Mouse (Mus musculus): ENCODE results near the gene Nod2. TPM values are rescaled to one million over a fixed set of nuclear protein-coding genes. Genes with fewer than 3 reads are reported as not detected.
"Not testable (repeated sequence)": the region's sequence is repeated elsewhere in the genome, so short reads cannot be mapped to it uniquely, and the experiment has no call there.

Gene Nod2
- polyA plus RNA-seq, 1 experiment from 2014 or later, result 0.55 TPM

DNA sequence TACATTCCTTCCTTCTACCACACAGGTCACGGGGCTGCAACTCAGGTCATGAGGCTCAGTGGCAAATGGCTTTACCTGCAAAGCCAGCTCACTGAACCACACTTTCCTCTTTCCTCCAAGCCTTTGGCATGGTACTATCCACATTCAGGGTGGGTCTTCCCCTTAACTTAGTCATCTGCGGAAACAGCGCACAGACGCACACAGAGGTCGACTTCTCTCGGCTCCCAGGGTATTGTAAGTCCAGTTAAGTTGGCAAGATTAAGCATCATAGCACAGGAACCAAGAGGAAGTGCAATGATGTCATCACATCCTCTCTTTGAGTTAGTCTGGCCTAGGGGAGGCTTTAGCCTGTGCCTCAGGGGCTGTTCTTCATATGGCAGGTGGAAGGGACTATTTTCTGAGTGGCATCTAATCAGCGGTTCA lies 13.8 kb upstream of the Nod2 start:
- no peak overlapping the region for H3K9ac ChIP-seq
- H3K27me3 ChIP-seq, result no peaks in the 10 kb centered on the region; the same call in 1 of the 2 replicates
- 71% methylated on average over 7 of the region's 7 CpGs for WGBS
- peaks cover 10% of the 10 kb centered on the region for H3K4me1 ChIP-seq
- no peak overlapping the region for H3K4me2 ChIP-seq (replicated peaks)
- no peak for ATAC-seq (ENCODE audit: insufficient number of reproducible peaks, low FRiP score, low TSS enrichment, low read depth)
- H3K27ac ChIP-seq (replicated peaks), result no peak overlapping the region
- H3K4me3 ChIP-seq (replicated peaks), result no peak overlapping the region
- H3K36me3 ChIP-seq, result no peaks in the 10 kb centered on the region
- H3K9me3 ChIP-seq (replicated peaks), result no peaks in the 10 kb centered on the region

GRCm38 (mm10) chr8:88635474-88636397 lies 11.4 kb upstream of the Nod2 start, which contains the start of gene Snx20:
Gene Snx20 (minus strand): TSS chr8:88636128.
- Histone ChIP-seq H3K9me3 (replicated peaks) (no peaks in the 10 kb centered on the region), H3K27ac (replicated peaks) (no peak within 1 kb of the TSS), H3K36me3 (no peaks in the 10 kb centered on the region), H3K27me3 (no peaks in the 10 kb centered on the region), H3K4me1 (0 out of 2 replicates have a peak, but pooled peaks cover 6% of the 10 kb centered on the region), H3K4me3 (replicated peaks) (peak within 1 kb of the TSS; percentile 3; the same call in 1 of the 2 replicates), H3K4me2 (replicated peaks) (no peak within 1 kb of the TSS), H3K9ac (no peak within 1 kb of the TSS)
- no peak for ATAC-seq (ENCODE audit: insufficient number of reproducible peaks, low FRiP score, low TSS enrichment, low read depth)
- 68% methylated on average over 14 of the region's 14 CpGs for WGBS

- Histone ChIP-seq H3K27me3 (no peaks in the 10 kb centered on the region), H3K27ac (replicated peaks) (no peak overlapping the region), H3K4me2 (replicated peaks) (no peak overlapping the region), H3K36me3 (no peaks in the 10 kb centered on the region), H3K4me3 (replicated peaks) (no peak overlapping the region), H3K9me3 (replicated peaks) (no peaks in the 10 kb centered on the region), H3K4me1 (0 out of 2 replicates have a peak, but pooled peaks cover 6% of the 10 kb centered on the region), H3K9ac (no peak overlapping the region)
- ATAC-seq (ENCODE audit: insufficient number of reproducible peaks, low FRiP score, low TSS enrichment, low read depth), result no peak
- WGBS, result 67% methylated on average over 9 of the region's 9 CpGs
Observed at GRCm38 (mm10) chr8:88637092-88638000, 9.8 kb upstream of the Nod2 start.

GRCm38 (mm10) chr8:88638908-88639307 lies 8.2 kb upstream of the Nod2 start:
- ATAC-seq (ENCODE audit: insufficient number of reproducible peaks, low FRiP score, low TSS enrichment, low read depth), result no peak
- Histone ChIP-seq H3K4me3 (replicated peaks) (no peak overlapping the region), H3K27ac (replicated peaks) (no peak overlapping the region), H3K27me3 (no peaks in the 10 kb centered on the region), H3K9ac (no peak overlapping the region), H3K4me2 (replicated peaks) (no peak overlapping the region), H3K36me3 (no peaks in the 10 kb centered on the region), H3K4me1 (0 out of 2 replicates have a peak, but pooled peaks cover 6% of the 10 kb centered on the region), H3K9me3 (replicated peaks) (no peaks in the 10 kb centered on the region)
- WGBS, result 88% methylated on average over 3 of the region's 3 CpGs

GRCm38 (mm10) chr8:88642734-88643564 lies 4.2 kb upstream of the Nod2 start:
- no peak overlapping the region for H3K9ac ChIP-seq
- H3K27ac ChIP-seq (replicated peaks), result no peak overlapping the region
- no peak overlapping the region for H3K4me2 ChIP-seq (replicated peaks)
- no peaks in the 10 kb centered on the region for H3K27me3 ChIP-seq
- H3K4me3 ChIP-seq (replicated peaks), result no peak overlapping the region
- no peaks in the 10 kb centered on the region for H3K36me3 ChIP-seq
- no peaks in the 10 kb centered on the region for H3K9me3 ChIP-seq (replicated peaks)
- H3K4me1 ChIP-seq, result peaks cover 14% of the 10 kb centered on the region
- ATAC-seq (ENCODE audit: insufficient number of reproducible peaks, low FRiP score, low TSS enrichment, low read depth), result no peak
- 77% methylated on average over 5 of the region's 5 CpGs for WGBS

DNA sequence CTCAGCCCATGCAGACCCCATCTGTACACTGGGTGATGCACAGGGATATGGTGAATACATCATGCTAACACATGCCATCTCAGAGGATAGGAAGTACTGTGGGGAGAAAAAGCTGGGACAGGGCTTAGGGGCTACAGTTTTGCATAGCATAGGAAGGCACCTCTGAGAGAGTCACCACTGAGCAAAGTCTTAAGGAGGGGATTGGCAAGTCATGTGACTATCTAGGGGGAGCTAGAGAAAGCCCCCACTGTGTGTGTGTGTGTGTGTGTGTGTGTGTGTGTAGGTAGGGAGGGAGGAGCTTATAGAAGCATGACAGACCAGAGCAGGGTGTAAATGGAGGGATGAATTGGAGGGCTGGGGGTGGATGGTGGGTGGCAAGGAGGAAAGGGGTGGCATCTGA lies 1.2 kb downstream of the Nod2 start:
- Histone ChIP-seq H3K27ac (replicated peaks) (no peak overlapping the region), H3K4me2 (replicated peaks) (no peak overlapping the region), H3K27me3 (no peaks in the 10 kb centered on the region), H3K4me1 (peaks cover 32% of the 10 kb centered on the region), H3K36me3 (no peaks in the 10 kb centered on the region), H3K9ac (no peak overlapping the region), H3K4me3 (replicated peaks) (no peak overlapping the region), H3K9me3 (replicated peaks) (no peaks in the 10 kb centered on the region)
- no peak for ATAC-seq (ENCODE audit: insufficient number of reproducible peaks, low FRiP score, low TSS enrichment, low read depth)

DNA sequence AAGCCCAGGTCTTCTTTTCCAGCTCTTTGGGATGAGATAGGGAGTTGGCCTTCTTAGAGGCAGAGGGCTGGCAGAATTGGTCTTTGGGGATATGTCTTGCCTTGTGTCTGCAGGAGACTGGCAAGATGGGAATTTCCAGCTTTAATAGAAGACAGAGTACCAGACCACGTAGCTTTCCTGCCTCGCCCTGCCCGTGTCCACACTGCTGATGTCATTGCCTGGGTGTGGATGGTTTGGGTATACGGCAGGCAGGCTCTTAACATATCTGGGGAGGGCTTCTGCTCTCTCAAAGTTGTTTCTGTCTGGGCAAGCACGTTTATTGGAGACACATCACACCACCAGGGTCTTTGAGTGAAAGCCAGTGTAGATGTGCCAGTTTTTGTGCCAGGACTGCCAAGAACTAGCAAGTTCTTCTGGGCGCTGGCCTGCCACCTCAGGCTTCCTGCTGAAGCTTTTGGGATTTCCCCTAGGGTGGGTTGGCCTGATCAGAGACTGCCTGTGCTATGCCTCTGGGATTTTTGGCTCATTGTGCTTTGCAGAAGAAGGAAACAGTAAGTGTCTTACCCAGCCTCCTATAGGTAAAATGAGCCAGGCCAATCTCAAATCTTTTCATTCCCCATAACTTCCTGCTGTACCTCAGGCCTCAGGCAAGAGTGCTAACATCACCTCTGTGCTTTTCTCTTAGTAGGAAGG lies 3.0 kb downstream of the Nod2 start:
- WGBS, result 60% methylated on average over 6 of the region's 6 CpGs
- Histone ChIP-seq H3K4me3 (replicated peaks) (no peak overlapping the region), H3K36me3 (no peaks in the 10 kb centered on the region), H3K4me2 (replicated peaks) (no peak overlapping the region), H3K4me1 (peaks cover 32% of the 10 kb centered on the region), H3K9me3 (replicated peaks) (no peaks in the 10 kb centered on the region), H3K9ac (no peak overlapping the region), H3K27ac (replicated peaks) (no peak overlapping the region), H3K27me3 (no peaks in the 10 kb centered on the region)
- no peak for ATAC-seq (ENCODE audit: insufficient number of reproducible peaks, low FRiP score, low TSS enrichment, low read depth)

- not testable (repeated sequence) for H3K9me3 ChIP-seq (replicated peaks); H3K27me3 ChIP-seq; H3K27ac ChIP-seq (replicated peaks); H3K36me3 ChIP-seq; H3K4me3 ChIP-seq (replicated peaks); H3K4me2 ChIP-seq (replicated peaks); H3K9ac ChIP-seq; ATAC-seq (ENCODE audit: insufficient number of reproducible peaks, low FRiP score, low TSS enrichment, low read depth)
- WGBS, result 46% methylated on average over 4 of the region's 4 CpGs
- peaks cover 32% of the 10 kb centered on the region for H3K4me1 ChIP-seq
Observed at GRCm38 (mm10) chr8:88651122-88651521, 4.0 kb downstream of the Nod2 start.

DNA sequence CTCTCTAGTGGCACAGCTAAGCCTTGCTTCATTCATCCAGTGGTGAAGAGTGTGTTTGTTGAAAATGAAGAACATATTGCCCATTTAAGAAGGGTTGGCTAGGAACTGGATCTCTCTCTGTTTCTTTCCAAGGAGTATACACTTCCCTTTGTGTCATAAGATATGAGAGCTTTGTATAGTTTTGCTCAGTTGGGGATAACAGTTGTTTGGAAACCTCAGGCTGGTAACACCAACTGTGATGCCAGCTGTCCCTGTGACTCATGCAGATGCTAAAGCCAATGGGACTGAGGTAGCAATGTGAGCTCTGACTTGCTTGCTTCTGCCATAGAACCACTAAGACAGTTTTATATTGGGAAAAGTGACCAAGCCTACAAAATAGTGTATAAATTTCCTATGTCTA lies 8.2 kb downstream of the Nod2 start:
- H3K27me3 ChIP-seq, result no peaks in the 10 kb centered on the region
- H3K4me2 ChIP-seq (replicated peaks), result no peak overlapping the region
- H3K9ac ChIP-seq, result no peak overlapping the region
- 0 out of 2 replicates have a peak, but pooled peaks have one; percentile 36 for ATAC-seq (ENCODE audit: insufficient number of reproducible peaks, low FRiP score, low TSS enrichment, low read depth)
- H3K36me3 ChIP-seq, result no peaks in the 10 kb centered on the region
- H3K4me3 ChIP-seq (replicated peaks), result no peak overlapping the region
- no peaks in the 10 kb centered on the region for H3K9me3 ChIP-seq (replicated peaks)
- H3K27ac ChIP-seq (replicated peaks), result no peak overlapping the region
- peaks cover 14% of the 10 kb centered on the region for H3K4me1 ChIP-seq

GRCm38 (mm10) chr8:88659873-88660272 lies 12.8 kb downstream of the Nod2 start:
- Histone ChIP-seq H3K4me1 (peaks cover 10% of the 10 kb centered on the region; the same call in 1 of the 2 replicates), H3K4me3 (replicated peaks) (no peak overlapping the region), H3K4me2 (replicated peaks) (no peak overlapping the region), H3K27ac (replicated peaks) (peak overlapping the region; percentile 75), H3K9me3 (replicated peaks) (no peaks in the 10 kb centered on the region), H3K9ac (no peak overlapping the region), H3K36me3 (no peaks in the 10 kb centered on the region), H3K27me3 (no peaks in the 10 kb centered on the region)
- ATAC-seq (ENCODE audit: insufficient number of reproducible peaks, low FRiP score, low TSS enrichment, low read depth), result no peak; the same call in 1 of the 2 replicates
- WGBS, result 45% methylated on average over 3 of the region's 3 CpGs
